Mouse (Mus musculus) hindbrain, embryonic 14.5 days (tissue): ENCODE results near the gene Gnb5. TPM values are rescaled to one million over a fixed set of nuclear protein-coding genes. Genes with fewer than 3 reads are reported as not detected.
"Not testable (repeated sequence)": the region's sequence is repeated elsewhere in the genome, so short reads cannot be mapped to it uniquely, and the experiment has no call there.

Experiments
- ATAC-seq: fragments of 200-750 bp; cut with Nextera tagmentation; 2 replicates; pipeline ENCODE4 v1.8.0; 2017; ENCODE audit warnings: moderate number of reproducible peaks, mild to moderate bottlenecking, moderate TSS enrichment, moderate library complexity; ENCODE audit not compliant: low FRiP score
- DNase-seq: peaks from one replicate; pipeline ENCODE4 v3.0.0-alpha.2; 2015; ENCODE audit warnings: low spot score
- H3K27ac ChIP-seq: fragments of 300-500 bp; sonication (generic); 2 replicates; pipeline ENCODE4 v1.5.1; 2014; ENCODE audit warnings: mild to moderate bottlenecking, moderate library complexity
- H3K27me3 ChIP-seq: fragments of 300-500 bp; sonication (generic); 2 replicates; pipeline ENCODE4 v1.6.1; 2014; ENCODE audit warnings: mild to moderate bottlenecking, low read length, mixed read lengths; ENCODE audit not compliant: control insufficient read depth, insufficient read depth
- H3K36me3 ChIP-seq: fragments of 300-500 bp; sonication (generic); replicated peaks from 2 replicates; pipeline ENCODE4 v1.6.1; 2014; ENCODE audit not compliant: control insufficient read depth, insufficient read depth
- H3K4me1 ChIP-seq: fragments of 300-500 bp; sonication (generic); replicated peaks from 2 replicates; pipeline ENCODE4 v1.6.1; 2014; ENCODE audit warnings: antibody characterized with exemption, low read length, mixed read lengths; ENCODE audit not compliant: control insufficient read depth, insufficient read depth
- H3K4me2 ChIP-seq: fragments of 300-500 bp; sonication (generic); replicated peaks from 2 replicates; pipeline ENCODE4 v1.6.1; 2014; ENCODE audit warnings: mild to moderate bottlenecking, moderate library complexity
- H3K4me3 ChIP-seq: fragments of 300-500 bp; sonication (generic); replicated peaks from 2 replicates; pipeline ENCODE4 v1.5.1; 2014; ENCODE audit warnings: mild to moderate bottlenecking, low read length
- H3K9ac ChIP-seq: fragments of 300-500 bp; sonication (generic); 2 replicates; pipeline ENCODE4 v1.6.1; 2014
- H3K9me3 ChIP-seq: fragments of 300-500 bp; sonication (generic); 2 replicates; pipeline ENCODE4 v1.6.1; 2016; ENCODE audit warnings: low read length; ENCODE audit not compliant: control insufficient read depth
- WGBS: fragments of 180-500 bp; shearing (Covaris S2); extraction: QIAGEN DNeasy Blood & Tissue Kit; methylation state at CpG from one replicate; pipeline ENCODE4 v1.1.7; 2014; 5-methylcytosine and 5-hydroxymethylcytosine counted together
- polyA plus RNA-seq: library from polyadenylated mRNA; unstranded; fragments of >200 nt; fragmentation: Nextera tagmentation; extraction: Ambion mirVana; gene quantifications from 2 replicates; pipeline ENCODE4 v1.2.1, GENCODE M21; 2014

Gnb5 gene
- polyA plus RNA-seq, 1 experiment from 2014 or later, result 89.7 TPM

- no peak overlapping the region for H3K4me3 ChIP-seq
- no peak overlapping the region for H3K9ac ChIP-seq
- no peak for DNase-seq
- WGBS, result 86% methylated on average over 5 of the region's 5 CpGs
- H3K27ac ChIP-seq, result no peak overlapping the region
- no peak for ATAC-seq
- H3K9me3 ChIP-seq, result no peaks in the 10 kb centered on the region
- H3K36me3 ChIP-seq, result no peaks in the 10 kb centered on the region
- H3K4me1 ChIP-seq, result no peaks in the 10 kb centered on the region
- no peak overlapping the region for H3K4me2 ChIP-seq
- H3K27me3 ChIP-seq, result no peaks in the 10 kb centered on the region
Observed at GRCm38 (mm10) chr9:75363001-75363400, 56.9 kb downstream of the Gnb5 start.

GRCm38 (mm10) chr9:75363702-75364101 lies 57.6 kb downstream of the Gnb5 start:
- H3K4me1 ChIP-seq, ATAC-seq, H3K9ac ChIP-seq, H3K4me3 ChIP-seq, H3K9me3 ChIP-seq, H3K27ac ChIP-seq, H3K4me2 ChIP-seq, H3K36me3 ChIP-seq, DNase-seq, H3K27me3 ChIP-seq: not testable (repeated sequence)
- WGBS, result 75% methylated on average over 7 of the region's 7 CpGs

GRCm38 (mm10) chr9:75365195-75365594 lies 59.1 kb downstream of the Gnb5 start:
- Histone ChIP-seq H3K9me3 (peaks cover 4% of the 10 kb centered on the region; the same call in 1 of the 2 replicates), H3K27me3 (no peaks in the 10 kb centered on the region), H3K4me3 (no peak overlapping the region), H3K9ac (no peak overlapping the region), H3K36me3 (no peaks in the 10 kb centered on the region), H3K4me1 (no peaks in the 10 kb centered on the region), H3K27ac (no peak overlapping the region), H3K4me2 (no peak overlapping the region)
- ATAC-seq, result no peak
- DNase-seq, result no peak
- WGBS, result 61% methylated on average over 4 of the region's 4 CpGs

GRCm38 (mm10) chr9:75366191-75366590 lies 60.1 kb downstream of the Gnb5 start:
- no peak overlapping the region for H3K9ac ChIP-seq
- no peak overlapping the region for H3K4me2 ChIP-seq
- no peaks in the 10 kb centered on the region for H3K4me1 ChIP-seq
- no peak overlapping the region for H3K4me3 ChIP-seq
- ATAC-seq (no peak), DNase-seq (no peak)
- H3K27ac ChIP-seq, result no peak overlapping the region
- WGBS, result 79% methylated on average over 5 of the region's 5 CpGs
- no peaks in the 10 kb centered on the region for H3K36me3 ChIP-seq
- peaks cover 10% of the 10 kb centered on the region for H3K9me3 ChIP-seq
- no peaks in the 10 kb centered on the region for H3K27me3 ChIP-seq

GRCm38 (mm10) chr9:75368779-75369178 lies 62.7 kb downstream of the Gnb5 start:
- 81% methylated on average over 3 of the region's 3 CpGs for WGBS
- H3K27me3 ChIP-seq, result no peaks in the 10 kb centered on the region
- H3K9me3 ChIP-seq, result peaks cover 10% of the 10 kb centered on the region
- no peaks in the 10 kb centered on the region for H3K4me1 ChIP-seq
- ATAC-seq (no peak), DNase-seq (no peak)
- no peak overlapping the region for H3K4me3 ChIP-seq
- H3K4me2 ChIP-seq, result no peak overlapping the region
- no peak overlapping the region for H3K27ac ChIP-seq
- H3K9ac ChIP-seq, result no peak overlapping the region
- no peaks in the 10 kb centered on the region for H3K36me3 ChIP-seq

- Histone ChIP-seq H3K9ac (no peak overlapping the region), H3K4me2 (no peak overlapping the region), H3K27ac (no peak overlapping the region), H3K4me1 (no peaks in the 10 kb centered on the region), H3K27me3 (no peaks in the 10 kb centered on the region), H3K9me3 (peaks cover 1% of the 10 kb centered on the region), H3K36me3 (no peaks in the 10 kb centered on the region), H3K4me3 (no peak overlapping the region)
- 91% methylated on average over 9 of the region's 9 CpGs for WGBS
- no peak for DNase-seq
- ATAC-seq, result no peak
Observed at GRCm38 (mm10) chr9:75375606-75376005, 69.5 kb downstream of the Gnb5 start.

- ATAC-seq, result no peak
- DNase-seq, result no peak
- H3K27me3 ChIP-seq, result no peaks in the 10 kb centered on the region
- WGBS, result 90% methylated on average over 1 of the region's 1 CpGs
- H3K4me1 ChIP-seq, result no peaks in the 10 kb centered on the region
- H3K9me3 ChIP-seq, result no peaks in the 10 kb centered on the region
- H3K4me2 ChIP-seq, result no peak overlapping the region
- no peak overlapping the region for H3K9ac ChIP-seq
- no peak overlapping the region for H3K27ac ChIP-seq
- no peak overlapping the region for H3K4me3 ChIP-seq
- no peaks in the 10 kb centered on the region for H3K36me3 ChIP-seq
Observed at GRCm38 (mm10) chr9:75376428-75376827, 70.3 kb downstream of the Gnb5 start.

GRCm38 (mm10) chr9:75378774-75379173 lies 72.7 kb downstream of the Gnb5 start:
- ATAC-seq (no peak), DNase-seq (no peak)
- Histone ChIP-seq H3K9me3 (no peaks in the 10 kb centered on the region), H3K36me3 (no peaks in the 10 kb centered on the region), H3K27me3 (no peaks in the 10 kb centered on the region), H3K4me3 (no peak overlapping the region), H3K27ac (no peak overlapping the region), H3K9ac (no peak overlapping the region), H3K4me2 (no peak overlapping the region), H3K4me1 (no peaks in the 10 kb centered on the region)
- 88% methylated on average over 2 of the region's 2 CpGs for WGBS

GRCm38 (mm10) chr9:75382825-75383224 lies 76.7 kb downstream of the Gnb5 start:
- Histone ChIP-seq H3K9me3 (no peaks in the 10 kb centered on the region), H3K36me3 (peaks cover 24% of the 10 kb centered on the region), H3K4me2 (no peak overlapping the region), H3K4me1 (no peaks in the 10 kb centered on the region), H3K4me3 (no peak overlapping the region), H3K27me3 (no peaks in the 10 kb centered on the region), H3K9ac (no peak overlapping the region), H3K27ac (no peak overlapping the region)
- WGBS, result 88% methylated on average over 14 of the region's 14 CpGs
- ATAC-seq (no peak), DNase-seq (no peak)

- 83% methylated on average over 9 of the region's 9 CpGs for WGBS
- H3K4me1 ChIP-seq, result no peaks in the 10 kb centered on the region
Observed at GRCm38 (mm10) chr9:75383785-75384184, 77.7 kb downstream of the Gnb5 start.

More at GRCm38 (mm10) chr9:75383785-75384184, 77.7 kb downstream of the Gnb5 start:
- no peaks in the 10 kb centered on the region for H3K27me3 ChIP-seq
- H3K9ac ChIP-seq, result no peak overlapping the region
- H3K27ac ChIP-seq, result no peak overlapping the region
- no peak overlapping the region for H3K4me3 ChIP-seq
- no peak for ATAC-seq
- DNase-seq, result no peak
- no peaks in the 10 kb centered on the region for H3K9me3 ChIP-seq
- H3K36me3 ChIP-seq, result peaks cover 31% of the 10 kb centered on the region
- no peak overlapping the region for H3K4me2 ChIP-seq
